Mouse (Mus musculus) heart, embryonic 15.5 days (tissue): ENCODE data around the gene Cacng7. TPM values are rescaled to one million over a fixed set of nuclear protein-coding genes. Genes with fewer than 3 reads are reported as not detected.
A peak's percentile ranks its signal among the peaks of the same experiment; 100 is the strongest.

ENCODE experiments used
- ATAC-seq: fragments of 200-750 bp; cut with Nextera tagmentation; replicated peaks from 2 replicates; pipeline ENCODE4 v1.8.0; 2017; ENCODE audit warnings: low read depth, moderate TSS enrichment; ENCODE audit not compliant: insufficient number of reproducible peaks, insufficient read depth, low FRiP score
- H3K27ac ChIP-seq: fragments of 300-500 bp; sonication (generic); 2 replicates; pipeline ENCODE4 v1.5.1; 2015; ENCODE audit warnings: mild to moderate bottlenecking, inconsistent platforms
- H3K27me3 ChIP-seq: fragments of 300-500 bp; sonication (generic); 2 replicates; pipeline ENCODE4 v1.6.1; 2015; ENCODE audit warnings: inconsistent platforms
- H3K36me3 ChIP-seq: fragments of 300-500 bp; sonication (generic); 2 replicates; pipeline ENCODE4 v1.6.1; 2015; ENCODE audit warnings: mild to moderate bottlenecking, inconsistent platforms
- H3K4me1 ChIP-seq: fragments of 300-500 bp; sonication (generic); replicated peaks from 2 replicates; pipeline ENCODE4 v1.6.1; 2015; ENCODE audit warnings: inconsistent platforms
- H3K4me2 ChIP-seq: fragments of 300-500 bp; sonication (generic); 2 replicates; pipeline ENCODE4 v1.6.1; 2015; ENCODE audit warnings: inconsistent platforms, mild to moderate bottlenecking, moderate library complexity
- H3K4me3 ChIP-seq: fragments of 300-500 bp; sonication (generic); 2 replicates; pipeline ENCODE4 v1.5.1; 2015; ENCODE audit warnings: mild to moderate bottlenecking, inconsistent platforms
- H3K9ac ChIP-seq: fragments of 300-500 bp; sonication (generic); 2 replicates; pipeline ENCODE4 v1.6.1; 2015; ENCODE audit warnings: mild to moderate bottlenecking, inconsistent platforms
- H3K9me3 ChIP-seq: fragments of 300-500 bp; sonication (generic); replicated peaks from 2 replicates; pipeline ENCODE4 v1.6.1; 2016; ENCODE audit warnings: inconsistent platforms
- WGBS: fragments of 180-500 bp; shearing (Covaris S2); methylation state at CpG from one replicate; pipeline ENCODE4 v1.1.7; 2015; ENCODE audit warnings: mixed read lengths; 5-methylcytosine and 5-hydroxymethylcytosine counted together
- polyA plus RNA-seq: library from polyadenylated mRNA; unstranded; fragments of >200 nt; fragmentation: Nextera tagmentation; extraction: Ambion mirVana; gene quantifications from 2 replicates; pipeline ENCODE4 v1.2.1, GENCODE M21; 2015

The Cacng7 gene
- polyA plus RNA-seq, 1 experiment from 2014 or later, result 0.10 TPM

- H3K4me1 ChIP-seq, result peaks cover 52% of the 10 kb centered on the region
- WGBS, result 10% methylated on average over 11 of the region's 12 CpGs
- no peak overlapping the region for H3K27ac ChIP-seq
- peaks cover 36% of the 10 kb centered on the region for H3K27me3 ChIP-seq
- H3K4me2 ChIP-seq, result peak overlapping the region; percentile 68
- H3K4me3 ChIP-seq, result peak overlapping the region; percentile 43
- no peak for ATAC-seq
- H3K36me3 ChIP-seq, result peaks cover 6% of the 10 kb centered on the region; the same call in 1 of the 2 replicates
- no peaks in the 10 kb centered on the region for H3K9me3 ChIP-seq
- peak overlapping the region; percentile 37; the same call in 1 of the 2 replicates for H3K9ac ChIP-seq
These were observed 29.0 kb upstream of the Cacng7 start for GRCm38 (mm10) chr7:3303789-3304188.

- no peaks in the 10 kb centered on the region for H3K9me3 ChIP-seq
- peak overlapping the region; percentile 68 for H3K4me2 ChIP-seq
- H3K27ac ChIP-seq, result no peak overlapping the region
- no peak for ATAC-seq
- H3K9ac ChIP-seq, result no peak overlapping the region
- 14% methylated on average over 10 of the region's 10 CpGs for WGBS
- peaks cover 47% of the 10 kb centered on the region for H3K4me1 ChIP-seq
- peaks cover 6% of the 10 kb centered on the region; the same call in 1 of the 2 replicates for H3K36me3 ChIP-seq
- H3K4me3 ChIP-seq, result peak overlapping the region; percentile 43; the same call in 1 of the 2 replicates
- H3K27me3 ChIP-seq, result peaks cover 36% of the 10 kb centered on the region
These were observed 28.5 kb upstream of the Cacng7 start for GRCm38 (mm10) chr7:3304298-3304697.

- peaks cover 36% of the 10 kb centered on the region for H3K27me3 ChIP-seq
- no peak overlapping the region for H3K4me3 ChIP-seq
- no peak for ATAC-seq
- no peaks in the 10 kb centered on the region for H3K36me3 ChIP-seq
- peaks cover 30% of the 10 kb centered on the region for H3K4me1 ChIP-seq
- 79% methylated on average over 3 of the region's 3 CpGs for WGBS
- H3K9me3 ChIP-seq, result no peaks in the 10 kb centered on the region
- no peak overlapping the region for H3K4me2 ChIP-seq
- H3K27ac ChIP-seq, result no peak overlapping the region
- H3K9ac ChIP-seq, result no peak overlapping the region
These were observed 26.4 kb upstream of the Cacng7 start for GRCm38 (mm10) chr7:3306400-3306799.

GRCm38 (mm10) chr7:3308646-3309045 is 24.1 kb upstream of the Cacng7 start:
- no peak overlapping the region for H3K4me2 ChIP-seq
- H3K4me3 ChIP-seq, result no peak overlapping the region
- WGBS, result 59% methylated on average over 4 of the region's 4 CpGs
- H3K4me1 ChIP-seq, result peaks cover 9% of the 10 kb centered on the region
- no peak overlapping the region for H3K9ac ChIP-seq
- H3K27ac ChIP-seq, result no peak overlapping the region
- H3K36me3 ChIP-seq, result no peaks in the 10 kb centered on the region
- no peaks in the 10 kb centered on the region for H3K9me3 ChIP-seq
- ATAC-seq, result no peak
- H3K27me3 ChIP-seq, result peaks cover 33% of the 10 kb centered on the region

- no peak overlapping the region for H3K4me3 ChIP-seq
- H3K4me2 ChIP-seq, result no peak overlapping the region
- no peak overlapping the region for H3K27ac ChIP-seq
- 95% methylated on average over 7 of the region's 7 CpGs for WGBS
- H3K9ac ChIP-seq, result no peak overlapping the region
- H3K36me3 ChIP-seq, result no peaks in the 10 kb centered on the region
- H3K27me3 ChIP-seq, result peaks cover 19% of the 10 kb centered on the region
- H3K9me3 ChIP-seq, result no peaks in the 10 kb centered on the region
- no peak for ATAC-seq
- no peaks in the 10 kb centered on the region; the same call in 1 of the 2 replicates for H3K4me1 ChIP-seq
These were observed 22.5 kb upstream of the Cacng7 start for GRCm38 (mm10) chr7:3310233-3310632.

- H3K9ac ChIP-seq, result no peak overlapping the region
- no peak for ATAC-seq
- no peaks in the 10 kb centered on the region for H3K4me1 ChIP-seq
- H3K27me3 ChIP-seq, result peaks cover 2% of the 10 kb centered on the region; the same call in 1 of the 2 replicates
- H3K4me2 ChIP-seq, result no peak overlapping the region
- no peaks in the 10 kb centered on the region for H3K9me3 ChIP-seq
- WGBS, result 77% methylated on average over 8 of the region's 8 CpGs
- no peak overlapping the region for H3K4me3 ChIP-seq
- no peak overlapping the region for H3K27ac ChIP-seq
- no peaks in the 10 kb centered on the region for H3K36me3 ChIP-seq
These were observed 19.2 kb upstream of the Cacng7 start for GRCm38 (mm10) chr7:3313571-3313970.

GRCm38 (mm10) chr7:3314121-3314520 is 18.6 kb upstream of the Cacng7 start:
- Histone ChIP-seq H3K9me3 (no peaks in the 10 kb centered on the region), H3K27me3 (no peaks in the 10 kb centered on the region), H3K27ac (no peak overlapping the region), H3K4me3 (no peak overlapping the region), H3K4me1 (no peaks in the 10 kb centered on the region), H3K4me2 (no peak overlapping the region), H3K36me3 (no peaks in the 10 kb centered on the region), H3K9ac (no peak overlapping the region)
- WGBS, result 66% methylated on average over 5 of the region's 5 CpGs
- no peak for ATAC-seq

- WGBS, result 30% methylated on average over 4 of the region's 4 CpGs
- no peak overlapping the region for H3K4me3 ChIP-seq
These were observed 15.1 kb upstream of the Cacng7 start for GRCm38 (mm10) chr7:3317704-3318103.

GRCm38 (mm10) chr7:3320856-3321255 is 11.9 kb upstream of the Cacng7 start:
- Histone ChIP-seq H3K36me3 (no peaks in the 10 kb centered on the region), H3K4me3 (no peak overlapping the region), H3K4me1 (no peaks in the 10 kb centered on the region), H3K9me3 (no peaks in the 10 kb centered on the region), H3K27ac (no peak overlapping the region), H3K27me3 (no peaks in the 10 kb centered on the region), H3K9ac (no peak overlapping the region), H3K4me2 (no peak overlapping the region)
- 61% methylated on average over 3 of the region's 3 CpGs for WGBS
- no peak for ATAC-seq

More at GRCm38 (mm10) chr7:3317704-3318103, 15.1 kb upstream of the Cacng7 start:
- no peaks in the 10 kb centered on the region for H3K9me3 ChIP-seq
- no peaks in the 10 kb centered on the region for H3K36me3 ChIP-seq
- no peak overlapping the region for H3K9ac ChIP-seq
- H3K27ac ChIP-seq, result no peak overlapping the region
- H3K4me2 ChIP-seq, result no peak overlapping the region
- no peak for ATAC-seq
- no peaks in the 10 kb centered on the region for H3K4me1 ChIP-seq
- H3K27me3 ChIP-seq, result no peaks in the 10 kb centered on the region

GRCm38 (mm10) chr7:3323826-3324225 is 8.9 kb upstream of the Cacng7 start:
- Histone ChIP-seq H3K4me1 (no peaks in the 10 kb centered on the region), H3K36me3 (no peaks in the 10 kb centered on the region), H3K27me3 (peaks cover under 1% of the 10 kb centered on the region; the same call in 1 of the 2 replicates), H3K9ac (no peak overlapping the region), H3K9me3 (no peaks in the 10 kb centered on the region), H3K27ac (no peak overlapping the region), H3K4me2 (no peak overlapping the region), H3K4me3 (no peak overlapping the region)
- 74% methylated on average over 1 of the region's 1 CpGs for WGBS
- ATAC-seq, result no peak

GRCm38 (mm10) chr7:3327961-3328360 is 4.8 kb upstream of the Cacng7 start:
- H3K27ac ChIP-seq, result no peak overlapping the region
- H3K9ac ChIP-seq, result no peak overlapping the region
- 59% methylated on average over 4 of the region's 4 CpGs for WGBS
- no peak overlapping the region for H3K4me3 ChIP-seq
- H3K4me2 ChIP-seq, result no peak overlapping the region
- peaks cover 17% of the 10 kb centered on the region for H3K4me1 ChIP-seq
- H3K9me3 ChIP-seq, result no peaks in the 10 kb centered on the region
- ATAC-seq, result no peak
- no peaks in the 10 kb centered on the region for H3K36me3 ChIP-seq
- peaks cover 35% of the 10 kb centered on the region for H3K27me3 ChIP-seq

- Histone ChIP-seq H3K27ac (no peak overlapping the region), H3K4me3 (0 out of 2 replicates have a peak overlapping the region, but pooled peaks have one; percentile 15), H3K4me2 (peak overlapping the region; percentile 49), H3K4me1 (peaks cover 18% of the 10 kb centered on the region), H3K27me3 (peaks cover 52% of the 10 kb centered on the region), H3K36me3 (no peaks in the 10 kb centered on the region), H3K9ac (no peak overlapping the region), H3K9me3 (no peaks in the 10 kb centered on the region)
- no peak for ATAC-seq
- 15% methylated on average over 31 of the region's 31 CpGs for WGBS
These were observed 2.8 kb upstream of the Cacng7 start for GRCm38 (mm10) chr7:3329776-3330546.
